Mouse (Mus musculus) CH12.LX (cell line): Measurements from ENCODE around the gene Mfap2. TPM values are rescaled to one million over a fixed set of nuclear protein-coding genes. Genes with fewer than 3 reads are reported as not detected.

Experiments
- DNase-seq: peaks from one replicate; pipeline ENCODE4 v3.0.0-alpha.2; 2013; ENCODE audit errors: extremely low read depth
- H3K27ac ChIP-seq: 2 replicates; pipeline ENCODE4 v1.5.1; 2012; ENCODE audit warnings: low read depth, mild to moderate bottlenecking, control low read depth, moderate library complexity; ENCODE audit not compliant: insufficient read depth
- H3K27me3 ChIP-seq: replicated peaks from 2 replicates; pipeline ENCODE3; 2012; ENCODE audit warnings: inconsistent platforms
- H3K36me3 ChIP-seq, 2 experiments: replicated peaks in 1 of 2; 2 replicates each; pipeline versions ENCODE3 to v1.6.1; 2012; ENCODE audit warnings: inconsistent platforms in 1 of 2, low read length in 1 of 2, mild to moderate bottlenecking in 1 of 2, mixed read lengths in 1 of 2, moderate library complexity in 1 of 2; ENCODE audit not compliant: control insufficient read depth in 1 of 2, insufficient read depth in 1 of 2
- H3K4me1 ChIP-seq, 2 experiments: 2 replicates each; pipeline ENCODE4 v1.6.1; 2012; ENCODE audit warnings: inconsistent platforms in 1 of 2, moderate library complexity in 1 of 2; ENCODE audit not compliant: insufficient read depth in 2 of 2, control insufficient read depth in 1 of 2
- H3K4me2 ChIP-seq: 2 replicates; pipeline ENCODE4 v1.6.1; 2012; ENCODE audit warnings: low read depth, mild to moderate bottlenecking, control low read depth; ENCODE audit not compliant: poor library complexity, insufficient read depth, severe bottlenecking
- H3K4me3 ChIP-seq, 3 experiments: fragments of 150-350 bp in 1 of 3; sonication (generic) in 1 of 3; replicated peaks in 1 of 3; 2 replicates each; pipeline versions ENCODE3 to v1.5.1; 2011 to 2012; ENCODE audit warnings: low read depth in 2 of 3, low read length in 2 of 3, mild to moderate bottlenecking in 2 of 3, moderate library complexity in 2 of 3, control low read depth in 1 of 3, improper control_type of control experiment in 1 of 3, inconsistent platforms in 1 of 3, mixed read lengths in 1 of 3; ENCODE audit not compliant: poor library complexity in 1 of 3
- H3K79me2 ChIP-seq: replicated peaks from 2 replicates; pipeline ENCODE4 v1.6.1; 2012; ENCODE audit warnings: mild to moderate bottlenecking, moderate library complexity; ENCODE audit not compliant: control insufficient read depth, poor library complexity, insufficient read depth, severe bottlenecking; ENCODE audit errors: extremely low read depth
- H3K9ac ChIP-seq: 2 replicates; pipeline ENCODE4 v1.6.1; 2012; ENCODE audit warnings: low read depth, mild to moderate bottlenecking, control low read depth, moderate library complexity; ENCODE audit not compliant: insufficient read depth
- H3K9me3 ChIP-seq: replicated peaks from 2 replicates; pipeline ENCODE3; 2012; ENCODE audit warnings: low read length, inconsistent platforms, mixed read lengths
- CHD1 ChIP-seq: IDR thresholded peaks from 2 replicates; pipeline ENCODE4 v1.6.1; 2012; ENCODE audit warnings: low read depth, low read length, improper control_type of control experiment, inconsistent platforms
- CHD2 ChIP-seq: IDR thresholded peaks from 2 replicates; pipeline ENCODE4 v1.6.1; 2011; ENCODE audit warnings: low read length, improper control_type of control experiment
- E2F4 ChIP-seq: IDR thresholded peaks from 2 replicates; pipeline ENCODE4 v1.6.1; 2011; ENCODE audit warnings: low read depth, low read length, improper control_type of control experiment; ENCODE audit not compliant: insufficient replicate concordance
- ELF1 ChIP-seq: IDR thresholded peaks from 2 replicates; pipeline ENCODE4 v1.6.1; 2014; ENCODE audit warnings: low read depth, mild to moderate bottlenecking, inconsistent platforms, low read length, improper control_type of control experiment
- ETS1 ChIP-seq: conservative IDR thresholded peaks from 2 replicates; pipeline ENCODE4 v1.6.1; 2012; ENCODE audit warnings: low read depth, mild to moderate bottlenecking, inconsistent platforms, low read length, improper control_type of control experiment, moderate library complexity
- GABPA ChIP-seq: IDR thresholded peaks from 2 replicates; pipeline ENCODE4 v1.6.1; 2012; ENCODE audit warnings: low read depth, low read length, improper control_type of control experiment, inconsistent platforms; ENCODE audit not compliant: insufficient replicate concordance
- HCFC1 ChIP-seq: IDR thresholded peaks from 2 replicates; pipeline ENCODE4 v1.6.1; 2012; ENCODE audit warnings: low read depth, mild to moderate bottlenecking, inconsistent platforms, low read length, improper control_type of control experiment
- IRF4 ChIP-seq: IDR thresholded peaks from 2 replicates; pipeline ENCODE4 v1.6.1; 2014; ENCODE audit warnings: low read depth, mild to moderate bottlenecking, inconsistent platforms, low read length, improper control_type of control experiment
- KAT2A ChIP-seq: IDR thresholded peaks from 2 replicates; pipeline ENCODE4 v1.6.1; 2012; ENCODE audit warnings: low read length, improper control_type of control experiment, inconsistent platforms; ENCODE audit not compliant: insufficient replicate concordance
- MAFK ChIP-seq: IDR thresholded peaks from 2 replicates; pipeline ENCODE4 v1.6.1; 2011; ENCODE audit warnings: low read length, improper control_type of control experiment; ENCODE audit not compliant: insufficient replicate concordance
- MAZ ChIP-seq: IDR thresholded peaks from 2 replicates; pipeline ENCODE4 v1.6.1; 2012; ENCODE audit warnings: low read depth, mild to moderate bottlenecking, inconsistent platforms, low read length, improper control_type of control experiment, moderate library complexity
- MEF2A ChIP-seq: IDR thresholded peaks from 2 replicates; pipeline ENCODE4 v1.6.1; 2014; ENCODE audit warnings: low read depth, mild to moderate bottlenecking, inconsistent platforms, low read length, improper control_type of control experiment, borderline replicate concordance
- NELFE ChIP-seq: IDR thresholded peaks from 2 replicates; pipeline ENCODE4 v1.6.1; 2011; ENCODE audit warnings: low read depth, low read length, improper control_type of control experiment
- NRF1 ChIP-seq: IDR thresholded peaks from 2 replicates; pipeline ENCODE4 v1.6.1; 2014; ENCODE audit warnings: low read depth, mild to moderate bottlenecking, inconsistent platforms, low read length, improper control_type of control experiment, moderate library complexity
- PAX5 ChIP-seq: IDR thresholded peaks from 2 replicates; pipeline ENCODE4 v1.6.1; 2012; ENCODE audit warnings: low read length, inconsistent platforms, mixed read lengths
- POLR2A ChIP-seq: IDR thresholded peaks from 2 replicates; pipeline ENCODE4 v1.6.1; 2011; ENCODE audit warnings: low read depth, mild to moderate bottlenecking, improper control_type of control experiment, low read length
- POLR2AphosphoS2 ChIP-seq: IDR thresholded peaks from 2 replicates; pipeline ENCODE4 v1.6.1; 2011; ENCODE audit warnings: low read depth, low read length, improper control_type of control experiment
- RCOR1 ChIP-seq: conservative IDR thresholded peaks from 2 replicates; pipeline ENCODE4 v1.6.1; 2012; ENCODE audit warnings: low read depth, mild to moderate bottlenecking, inconsistent platforms, low read length, improper control_type of control experiment
- SIN3A ChIP-seq: IDR thresholded peaks from 2 replicates; pipeline ENCODE4 v1.6.1; 2012; ENCODE audit warnings: low read length, improper control_type of control experiment, inconsistent platforms
- TBP ChIP-seq: conservative IDR thresholded peaks from 2 replicates; pipeline ENCODE4 v1.6.1; 2011; ENCODE audit warnings: low read depth, low read length, improper control_type of control experiment
- TCF12 ChIP-seq: IDR thresholded peaks from 2 replicates; pipeline ENCODE4 v1.6.1; 2014; ENCODE audit warnings: low read depth, mild to moderate bottlenecking, inconsistent platforms, low read length, improper control_type of control experiment
- UBTF ChIP-seq: IDR thresholded peaks from 2 replicates; pipeline ENCODE4 v1.6.1; 2012; ENCODE audit warnings: low read depth, mild to moderate bottlenecking, inconsistent platforms, low read length, improper control_type of control experiment, moderate library complexity
- USF2 ChIP-seq: conservative IDR thresholded peaks from 2 replicates; pipeline ENCODE4 v1.6.1; 2011; ENCODE audit warnings: low read depth, low read length, improper control_type of control experiment
- ZKSCAN1 ChIP-seq: IDR thresholded peaks from 2 replicates; pipeline ENCODE4 v1.6.1; 2012; ENCODE audit warnings: low read depth, inconsistent platforms, low read length, improper control_type of control experiment, borderline replicate concordance
- ZMIZ1 ChIP-seq: IDR thresholded peaks from 2 replicates; pipeline ENCODE4 v1.6.1; 2012; ENCODE audit warnings: low read depth, mild to moderate bottlenecking, inconsistent platforms, low read length, improper control_type of control experiment
- dilution Hi-C: fragments of 300-500 bp; cut with MboI; formaldehyde crosslinking; loops from 2 replicates; pipeline ENCODE4 v1.14.3; 2020; ENCODE audit warnings: low sequenced_read_pairs; ENCODE audit not compliant: extremely low pct_unique_long_range_greater_than_20kb, extremely low pct_ligation_motif_present
- in situ Hi-C: fragments of 300-500 bp; cut with MboI; formaldehyde crosslinking; loops from 3 replicates; pipeline ENCODE4 v1.14.3; 2019; ENCODE audit warnings: low sequenced_read_pairs, low pct_ligation_motif_present, low pct_unique_long_range_greater_than_20kb, mixed read lengths
- polyA plus RNA-seq: library from polyadenylated mRNA; unstranded; fragments of >175 nt; gene quantifications from 2 replicates; pipeline ENCODE4 v1.2.1, GENCODE M21; 2012; ENCODE audit warnings: low read depth; ENCODE audit not compliant: insufficient read length
- total RNA-seq, 2 experiments: library from RNA; depleted of rRNA; stranded (reverse); fragments of 300-350 nt in 1 of 2; fragments of >200 nt in 1 of 2; gene quantifications; 2 replicates each; pipeline ENCODE4 v1.2.3; 2012 to 2014

The Mfap2 gene
- not detected in 2 replicates for total RNA-seq (2012; rRNA removed)
- not detected in 2 replicates for total RNA-seq (2014; rRNA removed)
- polyA plus RNA-seq = not detected in 2 replicates

DNA sequence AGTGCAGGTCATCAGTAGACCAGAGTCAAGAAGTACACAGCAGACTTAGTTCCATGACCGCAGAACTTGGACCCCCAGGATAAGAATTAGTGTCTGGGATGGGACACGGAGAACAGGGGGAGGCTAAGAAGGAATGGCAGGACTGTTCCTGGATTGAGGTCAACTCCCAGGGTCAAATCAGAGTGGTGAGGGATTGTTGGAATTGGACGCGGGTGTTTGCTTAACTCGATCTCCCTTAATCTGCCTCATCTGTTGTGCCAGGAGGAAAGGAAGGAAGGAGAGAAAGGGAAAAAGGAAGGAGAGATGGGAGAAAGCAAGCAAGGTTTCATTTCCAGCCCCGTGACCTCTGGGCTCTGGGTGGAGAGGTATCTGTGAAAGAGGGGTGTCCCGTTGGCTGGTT lies at the start of gene Mfap2:
Gene Mfap2 (plus strand): TSS at position 301 of the 400 bp plus-strand sequence.
- peaks cover 24 to 37% of the 10 kb centered on the region in 2 experiments for H3K36me3 ChIP-seq
- H3K9me3 ChIP-seq = peaks cover 8% of the 10 kb centered on the region
- no peaks in the 10 kb centered on the region for H3K27me3 ChIP-seq
- H3K9ac ChIP-seq = no peak within 1 kb of the TSS
- no peak within 1 kb of the TSS for H3K4me3 ChIP-seq
- no peak within 1 kb of the TSS for H3K4me2 ChIP-seq
- in situ Hi-C loops = no loop called here
- TF ChIP-seq SIN3A (no peak), KAT2A (no peak)
- TF ChIP-seq, all 38 proteins: peak for 0
- Histone ChIP-seq H3K27ac (no peak within 1 kb of the TSS), H3K79me2 (no peaks in the 10 kb centered on the region), H3K4me1 (no peaks in the 10 kb centered on the region)
- no peak for DNase-seq
- dilution Hi-C loops = no loop called here

DNA sequence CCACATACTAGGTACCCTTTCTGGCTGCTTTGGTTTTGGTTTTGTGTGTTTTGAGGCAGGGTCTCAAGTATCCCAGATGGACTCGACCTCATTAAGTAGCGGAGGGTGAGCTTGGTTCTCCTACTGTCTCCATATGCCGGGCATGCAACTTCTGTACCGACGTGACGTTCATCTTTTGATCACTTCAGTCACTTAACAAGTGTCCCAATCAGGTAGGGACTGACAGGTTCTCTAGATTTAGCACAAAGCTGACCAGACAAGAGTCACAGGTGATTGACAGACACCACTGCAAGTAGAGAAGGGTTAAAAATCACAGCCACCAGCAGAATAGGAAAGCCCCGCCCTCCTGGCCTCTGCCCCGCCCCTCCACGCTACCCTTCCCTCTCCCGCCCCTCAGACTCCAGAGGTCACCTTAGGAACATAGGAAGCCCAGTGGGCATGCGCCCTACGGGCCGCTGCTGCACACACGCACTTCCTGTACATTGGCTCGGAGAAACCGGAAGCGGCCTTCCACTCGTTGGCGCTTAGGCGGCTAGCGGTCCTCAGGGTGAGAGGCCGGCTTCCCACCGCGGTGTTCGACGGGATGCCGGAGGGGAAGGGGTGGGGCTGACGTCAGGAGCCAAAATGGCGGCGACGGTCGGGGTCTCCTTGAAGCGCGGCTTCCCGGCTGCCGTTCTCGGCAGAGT lies 49.3 kb upstream of the Mfap2 start, which contains the start of gene Sdhb:
Gene Sdhb (plus strand): TSS at position 423 of the 686 bp plus-strand sequence.
- Histone ChIP-seq H3K4me1 (peaks cover 14 to 43% of the 10 kb centered on the region in 2 experiments), H3K4me3 (peak within 1 kb of the TSS; percentile 90 to 95 (median 92)), H3K9me3 (no peaks in the 10 kb centered on the region), H3K27ac (0 out of 2 replicates have a peak within 1 kb of the TSS, but pooled peaks have one; percentile 24), H3K4me2 (peak within 1 kb of the TSS; percentile 73), H3K27me3 (peaks cover 30% of the 10 kb centered on the region), H3K36me3 (peaks cover 0 to 18% of the 10 kb centered on the region in 2 experiments), H3K79me2 (peaks cover 16% of the 10 kb centered on the region), H3K9ac (peak within 1 kb of the TSS; percentile 94)
- in situ Hi-C loops = no loop called here
- TF ChIP-seq IRF4 (0 out of 2 replicates have a peak, but pooled peaks have one; percentile 41), POLR2A (peak; percentile 78), CHD1 (no peak), POLR2AphosphoS2 (peak; percentile 79), USF2 (no peak), TCF12 (peak; percentile 88), MAFK (no peak), ELF1 (peak; percentile 99), GABPA (peak; percentile 53; the same call in 1 of the 2 replicates), SIN3A (peak; percentile 77; the same call in 1 of the 2 replicates), UBTF (no peak), MEF2A (0 out of 2 replicates have a peak, but pooled peaks have one; percentile 35), CHD2 (no peak; the same call in 1 of the 2 replicates), PAX5 (no peak), ETS1 (0 out of 2 replicates have a peak, but pooled peaks have one; percentile 20), RCOR1 (0 out of 2 replicates have a peak, but pooled peaks have one; percentile 38), ZMIZ1 (peak; percentile 80; the same call in 1 of the 2 replicates), HCFC1 (peak; percentile 91), ZKSCAN1 (no peak), NRF1 (peak; percentile 90), E2F4 (0 out of 2 replicates have a peak, but pooled peaks have one; percentile 51), MAZ (peak; percentile 79; the same call in 1 of the 2 replicates), NELFE (peak; percentile 74), TBP (no peak), KAT2A (peak; percentile 75; the same call in 1 of the 2 replicates)
- dilution Hi-C loops = no loop called here
- DNase-seq = peak; percentile 99
